Mouse (Mus musculus): ENCODE data around the gene Serpinf1.

- TF ChIP-seq POLR2A (IDR thresholded peaks at IDR 0.05; ENCODE audit: borderline replicate concordance, control insufficient read depth, low read depth, low read length) (no peak), CTCF (IDR thresholded peaks at IDR 0.05; ENCODE audit: control insufficient read depth, insufficient read depth, low read length) (no peak)
Observed at GRCm38 (mm10) chr11:75443711-75444110, 21.2 kb upstream of the Serpinf1 start.

Measured in bone marrow, adult 2 months (tissue).